Mouse (Mus musculus) testis, postnatal 14 days (tissue): ENCODE measurements around the gene Cdan1.
"Not testable (repeated sequence)": the region's sequence is repeated elsewhere in the genome, so short reads cannot be mapped to it uniquely, and the experiment has no call there.

Experiments
- DNase-seq: peaks from one replicate; pipeline ENCODE4 v3.0.0; 2021; ENCODE audit warnings: low spot score

Gene Cdan1

DNA sequence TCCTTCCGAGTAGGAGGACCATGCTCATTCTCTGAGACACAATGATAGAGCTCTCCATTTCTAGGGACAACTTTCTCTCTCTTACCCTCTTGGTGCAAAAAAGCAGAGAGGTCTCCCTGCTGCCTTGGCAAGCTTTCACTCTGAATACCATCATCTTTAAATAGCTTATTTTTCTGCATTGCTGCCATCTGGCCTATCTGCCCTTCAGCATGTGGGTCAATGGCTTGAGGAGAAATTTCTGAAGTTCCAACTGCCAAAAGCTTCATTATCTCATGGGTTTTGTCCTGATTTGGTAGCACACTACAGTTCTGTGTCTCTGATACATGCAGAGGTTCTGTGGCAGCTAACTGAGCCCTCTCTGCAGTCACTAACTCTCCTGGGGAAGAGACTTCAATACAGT lies 104.4 kb downstream of the Cdan1 start:
- no peak for DNase-seq

DNA sequence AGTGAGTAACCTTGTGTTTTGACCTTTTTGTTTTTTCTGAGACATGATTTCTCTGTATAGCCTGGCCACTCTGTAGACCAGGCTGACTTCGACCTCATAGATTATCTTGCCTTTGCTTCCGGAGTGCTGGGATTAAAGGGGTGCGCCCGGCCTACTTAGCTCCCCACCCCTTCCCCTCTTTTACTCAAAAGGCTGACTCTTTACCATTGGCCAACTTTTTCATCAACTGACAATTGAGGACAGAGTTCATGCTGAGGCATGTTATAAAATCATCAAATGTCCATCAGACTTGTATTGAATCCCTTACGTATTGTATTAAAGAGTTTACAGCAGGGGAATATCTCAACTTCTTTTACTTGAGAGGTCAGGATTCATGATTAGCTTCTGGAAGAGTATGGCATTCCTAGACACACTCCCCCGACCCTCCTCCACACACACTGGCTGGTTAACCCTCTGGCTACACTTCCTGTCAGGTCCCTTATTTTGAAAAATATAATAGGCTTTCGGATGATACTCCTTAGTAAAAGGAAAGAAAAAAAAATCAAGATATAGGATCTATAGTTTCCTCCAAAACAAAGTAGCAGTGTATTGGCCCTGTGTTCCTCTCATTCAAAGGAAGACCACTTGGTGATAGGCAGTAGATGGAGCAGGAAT lies 117.9 kb downstream of the Cdan1 start:
- no peak for DNase-seq

DNA sequence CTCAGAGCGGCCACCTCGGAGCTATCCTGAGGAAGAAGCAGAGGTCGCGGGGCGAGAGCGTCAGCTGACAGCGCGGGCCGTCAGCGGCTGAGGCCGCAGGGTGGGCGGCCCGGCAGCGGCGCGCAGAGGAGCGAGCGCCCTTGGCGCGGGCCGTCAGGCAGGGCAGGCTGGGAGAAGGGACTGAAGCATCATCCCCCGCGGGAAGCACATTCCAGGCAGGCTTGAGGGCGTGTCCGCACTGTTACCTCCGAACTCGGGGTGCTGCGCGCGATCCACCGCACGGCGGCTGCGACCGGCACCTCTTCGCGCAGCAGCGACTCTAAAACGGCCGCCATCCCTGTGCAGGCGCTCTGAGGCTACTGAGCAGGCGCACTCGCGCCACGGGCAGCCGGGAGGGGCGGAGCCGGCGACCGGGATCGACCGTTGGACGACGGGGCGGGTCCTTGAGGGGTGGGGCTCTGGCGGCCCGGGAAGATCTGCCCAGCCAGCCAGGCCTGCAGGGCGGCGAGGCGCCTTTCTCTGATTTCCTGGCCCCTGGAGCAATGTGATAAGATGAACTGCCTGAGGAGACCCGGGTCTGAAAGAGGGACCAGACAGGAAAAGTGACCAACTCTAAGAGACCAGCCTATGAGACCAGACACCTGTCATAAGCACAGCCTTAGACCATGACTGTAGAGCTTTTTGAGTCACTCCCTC lies 118.6 kb downstream of the Cdan1 start:
- DNase-seq = peak; percentile 93

DNA sequence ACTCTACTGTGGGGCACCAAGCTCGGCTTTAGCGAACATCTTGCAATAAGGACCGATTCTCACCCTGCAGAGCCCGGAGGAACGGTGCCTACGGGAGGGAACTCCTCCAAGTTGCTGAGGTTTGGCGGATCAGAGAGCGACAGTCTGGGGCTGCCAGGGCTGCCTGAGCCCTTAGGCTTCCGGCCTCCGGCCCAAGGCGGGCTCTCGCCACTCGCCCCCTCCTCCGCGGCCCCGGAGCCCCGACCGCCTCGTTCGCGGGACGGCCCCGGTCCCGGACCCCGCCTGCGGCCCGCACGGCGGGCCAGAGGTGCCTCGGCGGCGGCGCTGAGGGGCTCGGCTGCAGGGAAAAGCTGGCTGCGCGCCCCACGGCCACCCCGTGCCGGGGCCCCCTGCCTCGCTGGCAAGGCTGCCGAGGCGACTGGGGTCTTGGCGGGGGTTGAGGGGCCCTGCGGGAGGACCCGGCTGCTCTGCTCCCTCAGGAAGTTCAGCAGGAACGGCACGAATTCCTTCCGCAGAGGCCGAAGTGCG lies 119.2 kb downstream of the Cdan1 start:
- DNase-seq = no peak

DNA sequence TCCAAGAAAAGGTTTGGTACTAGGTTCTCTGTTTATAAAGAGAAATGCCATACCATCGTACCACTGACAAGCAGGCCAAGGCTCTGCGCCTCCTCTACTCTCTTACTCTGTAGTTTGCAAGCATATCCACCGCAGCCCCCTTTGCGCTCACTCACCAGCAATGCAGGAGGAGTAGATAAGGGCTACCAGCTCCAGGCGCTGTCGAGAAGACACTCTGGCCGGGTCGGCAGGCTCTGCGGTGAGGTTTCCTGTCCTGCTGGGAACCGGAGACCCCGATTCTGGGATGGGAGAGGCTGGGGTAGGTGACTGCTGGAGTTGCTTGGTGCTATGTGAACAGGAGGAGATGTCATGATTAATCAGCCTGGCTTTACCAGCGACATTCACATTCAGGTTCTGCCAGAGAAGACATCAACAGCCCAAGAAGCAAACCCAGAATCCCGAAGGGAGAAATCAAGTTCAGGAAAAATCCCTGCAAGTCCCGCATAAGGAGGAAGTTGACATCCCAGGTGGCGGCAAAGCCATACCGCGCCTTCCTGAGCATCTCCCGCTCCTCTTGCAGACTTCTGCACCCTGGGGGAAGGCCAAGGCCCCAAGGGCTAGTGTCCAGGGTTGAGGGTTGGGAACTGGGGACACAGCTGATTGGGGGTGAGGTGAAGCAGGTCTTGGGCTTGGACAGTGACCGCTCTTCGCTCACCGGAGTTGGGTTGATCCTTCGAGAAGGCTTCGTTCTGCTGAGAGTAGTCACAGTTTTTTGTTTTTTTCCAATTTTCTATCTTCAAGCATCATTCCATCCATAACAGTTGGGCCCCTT lies 119.9 kb downstream of the Cdan1 start:
- DNase-seq = no peak

DNA sequence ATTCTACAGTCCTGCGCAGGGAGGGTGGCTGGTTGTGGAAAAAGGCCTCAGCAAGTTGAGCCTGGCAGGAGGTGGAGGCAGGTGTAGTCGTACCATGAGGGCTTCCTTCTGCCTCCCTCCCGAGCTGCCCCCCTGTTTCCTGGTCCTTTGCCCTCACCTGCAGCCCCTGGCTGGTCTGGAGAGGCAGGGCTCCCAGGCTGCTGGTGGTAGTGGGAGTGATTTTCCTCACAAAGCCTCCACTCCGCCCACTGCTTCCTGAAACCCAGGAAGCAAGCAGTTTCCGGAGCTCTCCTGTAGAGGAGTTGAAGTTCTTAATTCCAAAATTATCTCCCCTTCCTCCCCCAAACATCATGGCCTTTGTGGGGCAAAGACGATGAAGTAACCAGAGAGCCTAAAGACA lies 125.8 kb downstream of the Cdan1 start:
- DNase-seq = no peak

DNA sequence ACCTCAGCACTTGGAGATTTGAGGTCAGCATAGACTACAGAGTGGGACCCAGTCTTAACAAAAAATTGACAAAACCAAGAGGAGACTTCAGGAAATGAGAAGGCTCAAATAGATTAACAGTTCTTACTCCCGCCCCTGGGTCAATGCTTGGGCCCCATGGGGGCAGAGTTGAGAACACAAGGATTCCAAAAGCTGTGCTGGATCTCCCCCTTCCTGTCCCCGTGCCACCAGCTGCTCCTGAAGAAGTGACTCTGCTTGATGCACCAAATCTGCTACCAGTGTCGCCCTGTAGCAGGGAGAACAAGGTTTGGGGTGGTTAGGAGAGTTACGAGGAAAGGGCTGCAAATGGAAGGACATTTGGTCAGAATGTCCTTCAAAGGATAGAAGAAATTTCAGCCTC lies 126.3 kb downstream of the Cdan1 start:
- DNase-seq = no peak

DNA sequence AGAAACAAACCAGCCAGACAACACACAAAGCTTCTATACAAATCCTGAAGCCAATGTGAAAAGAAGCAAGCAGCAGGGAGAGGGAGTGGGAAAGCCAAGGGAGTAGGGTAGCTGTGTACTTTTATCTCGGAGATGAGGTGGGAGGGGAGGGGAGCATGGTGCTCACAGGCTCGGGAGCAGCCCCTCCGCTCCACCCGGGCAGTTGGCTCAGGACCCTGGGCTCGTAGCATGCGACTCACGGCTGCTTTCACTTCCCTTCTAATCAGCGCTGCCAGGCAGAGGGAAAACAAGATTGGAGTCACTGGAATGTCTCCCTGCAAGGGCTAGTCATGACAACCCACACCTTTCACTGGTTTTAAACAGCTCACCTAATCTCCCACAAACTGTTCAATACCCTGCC lies 127.4 kb downstream of the Cdan1 start:
- DNase-seq = peak; percentile 79

DNA sequence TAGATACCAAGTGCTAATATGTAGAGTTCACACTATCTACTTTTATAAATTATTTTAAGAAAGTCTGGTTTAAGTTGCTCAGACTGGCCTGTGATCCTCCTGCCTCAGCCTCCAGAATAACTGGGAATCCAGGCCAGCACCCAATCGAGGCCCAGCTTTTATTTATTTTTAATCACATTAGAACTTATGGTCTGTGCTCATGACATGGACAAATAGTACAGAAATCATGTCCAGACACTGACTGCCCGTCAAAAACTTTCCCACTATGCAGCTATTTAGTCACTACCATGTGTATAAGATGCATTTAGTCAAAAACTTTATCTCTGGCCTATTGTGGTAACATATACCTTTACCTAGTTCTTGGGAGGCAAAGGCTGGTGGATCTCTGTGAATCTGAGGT lies 128.0 kb downstream of the Cdan1 start:
- DNase-seq = no peak

DNA sequence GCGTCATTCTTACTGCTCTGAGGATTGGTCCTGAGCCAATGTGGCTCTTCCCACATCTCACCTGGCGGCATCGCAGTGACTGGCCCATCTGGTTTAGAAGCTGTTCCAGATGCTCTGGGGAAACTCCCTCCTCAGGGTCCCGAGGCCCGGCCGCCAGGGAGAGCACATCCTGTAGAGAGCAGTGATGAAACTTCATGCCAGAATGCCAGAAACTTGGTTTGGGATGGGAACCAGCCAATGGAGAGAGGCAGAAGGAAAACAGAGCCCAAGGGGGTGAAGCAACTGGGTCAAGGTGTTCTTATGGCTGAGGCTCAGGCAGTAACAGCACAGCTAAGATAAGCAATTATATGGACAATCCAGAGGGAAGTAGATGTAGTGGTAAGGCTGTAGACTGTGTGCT lies 129.1 kb downstream of the Cdan1 start:
- DNase-seq = no peak

DNA sequence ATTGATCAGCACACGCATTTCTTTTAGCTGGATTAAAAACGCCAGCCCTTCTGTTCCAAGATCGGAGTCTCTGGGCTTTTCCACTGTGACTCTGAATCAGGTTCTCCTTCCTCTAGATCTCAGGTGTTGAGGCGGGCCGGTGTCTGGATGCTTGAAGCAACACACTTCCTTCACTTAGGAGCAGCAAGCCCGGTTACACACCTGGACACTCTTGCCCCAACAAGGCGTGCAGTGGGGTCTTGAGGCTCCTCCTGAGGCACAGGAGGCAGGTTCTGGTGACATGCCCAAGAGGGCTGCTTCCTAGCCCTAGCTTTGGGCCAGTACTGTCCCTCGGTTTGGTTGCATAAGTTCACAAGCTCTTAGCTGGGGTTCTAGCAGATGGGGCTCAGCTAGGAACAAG lies 131.4 kb downstream of the Cdan1 start:
- DNase-seq = no peak

DNA sequence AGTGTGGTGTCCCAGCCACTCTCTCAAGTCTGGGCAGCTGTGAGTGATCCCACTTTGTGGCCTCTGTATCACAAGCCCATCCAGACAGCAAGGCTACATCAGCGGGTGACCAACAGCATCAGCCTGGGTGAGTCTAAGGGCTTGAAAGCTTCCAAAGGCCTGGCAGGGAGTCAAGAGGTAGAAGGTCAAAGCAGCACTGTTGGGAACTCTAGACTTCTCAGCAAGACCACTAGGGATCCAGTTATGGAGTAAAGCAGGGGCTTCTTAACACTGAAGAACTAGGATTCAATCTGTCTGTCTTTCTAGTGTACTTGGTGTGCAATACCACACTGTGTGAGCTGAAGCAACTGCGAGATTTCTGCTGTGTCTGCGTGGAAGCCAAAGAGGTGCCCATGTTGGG lies 136.5 kb downstream of the Cdan1 start:
- DNase-seq = no peak

DNA sequence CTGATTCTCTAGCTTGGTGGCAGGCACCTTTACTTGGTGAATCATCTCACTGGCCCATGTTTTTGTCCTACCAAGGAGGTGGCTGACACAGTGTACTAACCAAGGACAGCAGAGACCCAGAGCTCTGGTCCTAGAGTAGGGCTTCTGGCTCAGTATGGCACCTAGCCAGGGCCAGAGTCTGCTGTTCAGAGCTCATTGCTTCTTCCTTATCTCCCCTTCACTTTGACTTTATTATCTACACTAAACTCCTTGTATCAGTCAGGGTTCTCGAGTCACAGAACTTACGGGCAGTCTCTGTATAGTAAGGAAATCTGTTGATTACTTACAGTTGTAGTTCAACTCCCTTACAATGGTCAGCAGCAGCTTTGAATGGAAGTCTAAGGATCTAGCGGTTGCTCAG lies 139.0 kb downstream of the Cdan1 start:
- no peak for DNase-seq

DNA sequence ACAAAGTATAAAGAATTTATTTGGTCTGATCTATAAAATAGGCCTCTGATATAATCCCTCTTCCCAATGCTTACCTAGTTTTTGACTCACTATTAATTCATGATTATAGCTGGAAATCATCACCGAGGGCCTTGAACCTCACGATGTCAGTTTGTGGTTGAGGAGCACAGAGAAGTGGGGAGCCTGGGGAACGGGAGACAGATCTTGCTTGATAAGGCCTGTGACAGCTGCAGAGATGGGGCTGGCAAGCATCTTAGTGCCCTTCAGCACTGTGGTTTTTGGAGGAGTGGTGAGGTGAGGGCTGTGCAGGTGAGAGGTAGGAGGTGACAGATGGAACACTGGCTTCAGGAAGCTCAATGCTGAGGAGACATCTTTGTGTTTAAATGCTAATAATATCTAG lies 139.8 kb downstream of the Cdan1 start:
- no peak for DNase-seq

DNA sequence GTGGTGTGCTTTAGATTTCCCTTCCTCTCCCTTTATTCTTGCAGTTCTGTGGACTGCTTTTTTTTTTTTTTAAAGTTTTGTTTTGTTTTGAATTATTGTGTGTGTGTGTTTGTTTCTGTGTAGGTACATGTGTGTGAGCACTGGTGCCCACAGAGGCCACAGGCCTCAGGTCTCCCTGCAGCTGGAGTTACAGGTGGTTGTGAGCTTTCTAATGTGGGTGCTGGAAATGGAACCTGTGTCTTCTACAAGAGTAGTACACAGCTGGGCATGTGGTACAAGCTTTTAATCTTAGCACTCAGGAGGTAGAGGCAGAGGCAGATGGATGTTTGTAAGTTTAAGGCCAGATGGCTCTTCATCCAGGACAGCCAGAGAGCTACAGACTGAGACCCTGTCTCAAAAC lies 142.9 kb downstream of the Cdan1 start:
- no peak for DNase-seq

DNA sequence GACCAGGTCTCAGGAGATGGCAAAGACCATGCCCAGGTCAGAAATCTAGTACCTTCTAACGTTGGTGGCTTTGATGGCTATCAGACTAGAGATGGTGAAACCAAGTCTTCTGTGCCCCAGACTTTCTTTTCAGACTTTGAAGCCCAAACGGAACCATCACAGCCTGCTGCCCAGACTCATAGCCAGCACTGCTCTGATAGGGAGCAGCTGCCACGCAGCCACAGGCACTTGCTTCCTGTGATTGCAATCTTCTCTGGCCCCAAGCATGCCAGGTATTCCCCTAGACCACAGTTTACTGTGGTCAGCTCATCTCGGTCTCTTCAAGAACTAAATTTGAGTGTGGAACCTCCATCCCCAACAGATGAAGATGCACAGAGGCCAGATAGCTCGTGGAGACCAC lies 147.3 kb downstream of the Cdan1 start:
- no peak for DNase-seq

DNA sequence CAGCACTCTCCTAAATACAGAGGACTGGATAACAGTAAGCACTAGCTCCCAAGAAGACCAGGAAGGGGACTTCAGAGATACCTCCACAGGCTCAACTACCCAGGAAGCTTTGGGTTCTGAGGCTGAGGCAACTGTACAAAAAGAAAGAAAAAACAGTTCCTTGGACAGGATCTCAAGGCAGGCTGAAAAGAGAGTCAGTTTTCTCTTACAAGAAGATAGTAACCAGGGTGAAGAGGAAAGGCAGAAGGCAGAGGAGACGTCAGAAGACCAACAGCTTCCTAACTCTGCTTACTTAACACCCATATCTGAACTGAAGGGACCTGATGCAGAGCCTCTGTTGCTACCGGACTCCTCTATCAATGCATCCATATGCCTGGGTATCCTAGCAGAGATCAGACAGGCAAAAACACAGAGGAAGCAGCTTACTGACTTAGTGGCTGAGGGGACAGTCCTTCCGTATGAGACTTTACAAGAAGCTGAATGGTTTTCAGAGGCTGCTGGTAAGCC lies 149.5 kb downstream of the Cdan1 start:
- DNase-seq = no peak

DNA sequence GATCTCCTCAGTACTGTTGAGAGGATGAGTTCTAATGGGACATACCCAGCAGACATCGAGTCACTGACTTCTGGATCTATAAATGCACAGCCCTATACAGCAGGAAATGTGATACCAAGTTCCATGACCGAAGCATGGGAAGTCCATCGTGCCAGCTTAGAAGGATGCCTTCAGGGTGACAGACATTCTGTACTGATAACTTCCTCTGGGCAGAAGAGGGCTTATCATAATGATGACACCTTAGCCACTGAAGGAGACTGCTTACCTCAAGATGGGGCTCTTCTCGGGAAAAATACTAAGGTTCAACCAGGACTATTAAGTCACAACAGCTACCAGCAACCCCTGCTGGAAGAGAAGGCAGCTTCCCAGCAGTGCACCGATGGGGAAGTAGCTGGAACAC lies 152.2 kb downstream of the Cdan1 start:
- DNase-seq = no peak

DNA sequence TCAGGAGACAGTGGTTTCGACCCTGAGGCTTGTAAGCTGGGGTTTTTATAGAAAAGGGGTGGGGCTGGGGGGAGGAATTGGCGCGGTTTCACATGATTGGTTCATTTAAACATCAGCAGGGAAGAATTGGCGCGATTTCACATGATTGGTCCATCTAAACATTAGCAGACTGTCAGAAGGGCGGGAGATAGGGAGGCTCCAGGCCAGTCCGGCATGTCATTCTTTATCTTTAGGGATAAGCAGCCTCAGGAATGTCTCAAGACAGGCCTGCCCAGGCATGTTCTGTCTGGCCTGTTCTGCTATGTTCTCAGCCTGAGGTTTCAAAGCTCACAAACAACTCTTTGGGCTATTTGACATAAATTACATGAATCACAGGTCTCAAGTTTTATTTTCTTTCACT lies 168.8 kb downstream of the Cdan1 start:
- not testable (repeated sequence) for DNase-seq

DNA sequence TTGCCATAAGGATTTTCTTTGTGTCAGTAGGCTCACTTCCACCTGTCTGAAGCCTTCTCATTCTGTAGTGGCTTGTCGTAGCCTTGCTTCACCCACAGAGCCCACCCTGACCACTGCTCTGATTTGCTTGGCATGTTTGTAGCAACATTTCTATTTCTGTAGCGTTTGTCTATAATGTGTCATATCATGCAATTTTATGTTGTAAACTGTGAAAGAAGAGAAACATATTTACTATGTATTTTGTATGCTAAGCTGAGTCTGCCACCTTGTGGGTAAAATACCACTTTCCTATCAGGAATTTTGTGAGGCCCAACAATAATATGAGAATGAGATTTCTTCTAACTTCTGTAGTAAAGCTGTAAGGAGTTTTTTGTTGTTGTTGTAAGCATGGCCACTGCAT lies 179.7 kb downstream of the Cdan1 start:
- DNase-seq = no peak

DNA sequence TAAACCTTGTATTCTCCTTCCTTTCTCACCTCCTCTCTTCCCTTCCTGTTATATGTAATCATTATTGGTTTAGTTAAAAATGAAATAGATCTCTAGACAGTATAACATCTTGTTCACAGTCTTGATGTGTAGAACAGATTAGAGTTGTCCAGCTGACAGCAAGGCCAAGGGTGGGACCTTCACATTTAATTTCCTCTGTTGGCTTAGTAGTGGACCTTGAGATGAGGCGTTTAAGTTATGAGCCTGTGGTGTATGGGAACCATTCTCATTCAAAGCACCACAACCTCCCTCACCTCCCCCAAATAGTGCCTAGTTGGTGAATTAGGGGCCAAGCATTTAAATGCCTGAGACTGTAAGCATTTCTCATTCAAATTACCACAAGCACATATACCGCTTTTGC lies 182.5 kb downstream of the Cdan1 start:
- DNase-seq = no peak
